Mouse (Mus musculus) limb, embryonic 10.5 days (tissue): ENCODE data around the gene Ankrd13b. TPM values are rescaled to one million over a fixed set of nuclear protein-coding genes. Genes with fewer than 3 reads are reported as not detected.

Source experiments
- DNase-seq: peaks from one replicate; pipeline ENCODE4 v3.0.0-alpha.2; 2017; ENCODE audit warnings: low spot score
- H3K27ac ChIP-seq: fragments of 300-500 bp; sonication (generic); 2 replicates; pipeline ENCODE4 v1.5.1; 2016; ENCODE audit warnings: mild to moderate bottlenecking
- H3K27me3 ChIP-seq: fragments of 300-500 bp; sonication (generic); 2 replicates; pipeline ENCODE4 v1.6.1; 2016; ENCODE audit warnings: low read depth, mild to moderate bottlenecking; ENCODE audit not compliant: poor library complexity, severe bottlenecking
- H3K36me3 ChIP-seq: fragments of 300-500 bp; sonication (generic); 2 replicates; pipeline ENCODE4 v1.6.1; 2016; ENCODE audit warnings: mild to moderate bottlenecking, moderate library complexity
- H3K4me1 ChIP-seq: fragments of 300-500 bp; sonication (generic); 2 replicates; pipeline ENCODE4 v1.6.1; 2016
- H3K4me3 ChIP-seq: fragments of 300-500 bp; sonication (generic); 2 replicates; pipeline ENCODE4 v1.5.1; 2016; ENCODE audit warnings: mild to moderate bottlenecking, moderate library complexity
- H3K9me3 ChIP-seq: fragments of 300-500 bp; sonication (generic); replicated peaks from 2 replicates; pipeline ENCODE4 v1.6.1; 2016; ENCODE audit warnings: mild to moderate bottlenecking
- WGBS: fragments of 180-500 bp; shearing (Covaris S2); methylation state at CpG from one replicate; pipeline ENCODE4 v1.1.7; 2016; 5-methylcytosine and 5-hydroxymethylcytosine counted together
- polyA plus RNA-seq: library from polyadenylated mRNA; unstranded; fragments of >200 nt; fragmentation: Nextera tagmentation; extraction: Ambion mirVana; gene quantifications from 2 replicates; pipeline ENCODE4 v1.2.1, GENCODE M21; 2016

The Ankrd13b gene
- polyA plus RNA-seq, 1 experiment from 2014 or later, result 12.5 TPM

DNA sequence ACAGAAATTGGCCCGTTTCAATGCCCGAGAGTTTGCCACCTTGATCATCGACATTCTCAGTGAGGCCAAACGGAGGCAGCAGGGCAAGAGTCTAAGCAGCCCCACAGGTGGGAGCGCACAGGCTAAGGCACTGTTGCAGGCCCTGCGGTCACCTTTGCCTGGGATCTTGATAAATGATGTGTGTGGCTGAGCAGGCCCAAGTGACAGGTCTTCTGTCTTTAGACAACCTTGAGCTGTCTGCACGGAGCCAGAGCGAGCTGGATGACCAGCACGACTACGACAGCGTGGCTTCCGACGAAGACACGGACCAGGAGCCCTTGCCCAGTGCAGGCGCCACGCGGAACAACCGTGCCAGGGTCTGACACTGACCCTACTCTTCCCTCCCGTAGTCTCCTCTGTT is 14.9 kb upstream of the Ankrd13b start:
- no peak for DNase-seq
- Histone ChIP-seq H3K4me3 (no peak overlapping the region), H3K4me1 (peaks cover 37% of the 10 kb centered on the region), H3K27me3 (no peaks in the 10 kb centered on the region), H3K27ac (no peak overlapping the region), H3K36me3 (peaks cover 95% of the 10 kb centered on the region), H3K9me3 (no peaks in the 10 kb centered on the region)
- 94% methylated on average over 19 of the region's 19 CpGs for WGBS

DNA sequence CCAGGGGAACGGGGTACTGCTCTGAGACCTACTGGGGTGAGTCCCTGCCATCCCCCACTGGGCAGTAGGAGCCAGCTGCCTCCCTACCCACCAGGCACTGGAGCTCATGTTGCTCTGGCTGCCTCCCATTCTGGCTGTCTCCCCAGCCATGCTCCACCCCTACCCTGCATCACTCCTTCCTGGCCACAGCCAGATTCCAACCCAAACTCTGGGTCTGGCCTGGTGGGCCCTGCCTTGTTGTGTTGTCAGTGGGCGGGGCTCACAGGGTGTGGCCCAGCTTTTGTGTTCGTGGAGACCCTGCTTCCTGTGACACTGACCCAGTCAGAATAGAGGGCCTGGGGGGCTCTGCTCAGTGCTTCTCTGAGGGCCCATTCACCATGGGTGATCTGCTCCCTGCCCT is 14.0 kb upstream of the Ankrd13b start:
- 68% methylated on average over 3 of the region's 3 CpGs for WGBS

DNA sequence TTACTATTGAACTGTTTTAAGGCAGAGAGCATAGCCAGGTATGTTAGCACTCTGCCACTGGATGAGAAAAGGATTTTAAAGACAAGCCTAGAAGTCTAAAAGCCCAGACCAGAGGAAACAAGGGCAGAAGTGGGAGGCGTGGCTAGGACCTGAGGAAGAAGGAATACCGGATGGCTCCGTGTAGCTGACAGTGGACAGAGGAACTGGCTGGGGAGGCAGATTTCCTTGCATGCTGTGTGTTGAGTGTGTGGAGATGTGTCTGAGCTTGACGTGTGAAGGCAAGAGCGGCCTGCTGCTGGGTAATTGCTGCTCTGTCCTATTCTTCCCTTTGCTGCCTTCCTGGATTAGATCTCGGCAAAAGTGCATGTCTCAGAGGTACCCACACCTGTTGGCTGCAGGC is 13.0 kb upstream of the Ankrd13b start:
- no peaks in the 10 kb centered on the region for H3K9me3 ChIP-seq
- H3K4me1 ChIP-seq, result peaks cover 41% of the 10 kb centered on the region
- no peak overlapping the region for H3K4me3 ChIP-seq
- no peak overlapping the region for H3K27ac ChIP-seq
- H3K36me3 ChIP-seq, result peaks cover 88% of the 10 kb centered on the region
- no peak for DNase-seq
- 83% methylated on average over 6 of the region's 6 CpGs for WGBS
- no peaks in the 10 kb centered on the region for H3K27me3 ChIP-seq

More for the DNA sequence above, 14.0 kb upstream of the Ankrd13b start:
- no peaks in the 10 kb centered on the region for H3K27me3 ChIP-seq
- no peak for DNase-seq
- peaks cover 93% of the 10 kb centered on the region for H3K36me3 ChIP-seq
- H3K4me1 ChIP-seq, result peaks cover 41% of the 10 kb centered on the region
- no peaks in the 10 kb centered on the region for H3K9me3 ChIP-seq
- H3K4me3 ChIP-seq, result no peak overlapping the region
- no peak overlapping the region for H3K27ac ChIP-seq

DNA sequence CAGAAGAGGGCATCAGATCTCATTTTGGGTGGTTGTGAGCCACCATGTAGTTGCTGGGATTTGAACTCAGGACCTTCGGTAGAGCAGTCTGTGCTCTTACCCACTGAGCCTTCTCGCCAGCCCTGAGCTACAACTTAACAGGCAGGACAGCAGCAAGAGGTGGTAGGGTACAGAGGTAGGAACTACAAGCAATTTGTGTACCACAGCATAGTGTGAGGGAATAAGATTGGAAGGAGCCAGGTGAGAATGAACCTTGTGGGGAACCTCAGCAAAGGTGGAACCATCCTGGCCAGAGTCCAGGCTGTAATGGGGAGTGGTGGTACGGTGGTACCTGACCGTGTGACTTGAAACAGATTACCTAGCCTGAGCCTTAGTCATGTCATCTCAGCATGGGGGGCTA is 12.5 kb upstream of the Ankrd13b start:
- H3K27ac ChIP-seq, result no peak overlapping the region
- no peak for DNase-seq
- no peak overlapping the region for H3K4me3 ChIP-seq
- H3K36me3 ChIP-seq, result peaks cover 87% of the 10 kb centered on the region
- no peaks in the 10 kb centered on the region for H3K27me3 ChIP-seq
- H3K9me3 ChIP-seq, result no peaks in the 10 kb centered on the region
- H3K4me1 ChIP-seq, result peaks cover 44% of the 10 kb centered on the region
- WGBS, result over 99% methylated on average over 4 of the region's 4 CpGs

DNA sequence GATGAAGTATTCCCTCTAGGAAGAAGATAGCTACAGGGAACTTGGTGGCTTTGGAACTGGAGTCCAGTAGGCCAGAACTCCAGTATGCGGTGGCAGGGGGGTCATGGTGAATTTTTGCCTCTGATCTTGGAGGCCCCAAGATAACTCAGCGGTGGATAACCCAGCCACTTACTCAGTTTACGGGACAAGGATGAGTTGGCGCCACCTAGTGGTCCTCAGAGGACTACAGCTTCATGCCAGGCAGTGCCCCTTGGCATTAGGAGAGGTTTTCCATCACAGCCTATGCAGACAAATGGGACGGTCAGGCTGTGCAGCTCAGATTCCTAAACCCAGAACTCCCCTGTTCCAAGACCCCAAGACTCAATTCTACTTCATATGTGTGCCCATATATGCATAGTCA is 11.9 kb upstream of the Ankrd13b start:
- 38% methylated on average over 5 of the region's 5 CpGs for WGBS
- Histone ChIP-seq H3K36me3 (peaks cover 84% of the 10 kb centered on the region), H3K27ac (no peak overlapping the region; the same call in 1 of the 2 replicates), H3K27me3 (no peaks in the 10 kb centered on the region), H3K4me1 (peaks cover 49% of the 10 kb centered on the region), H3K9me3 (no peaks in the 10 kb centered on the region), H3K4me3 (no peak overlapping the region)
- DNase-seq, result peak; percentile 76

DNA sequence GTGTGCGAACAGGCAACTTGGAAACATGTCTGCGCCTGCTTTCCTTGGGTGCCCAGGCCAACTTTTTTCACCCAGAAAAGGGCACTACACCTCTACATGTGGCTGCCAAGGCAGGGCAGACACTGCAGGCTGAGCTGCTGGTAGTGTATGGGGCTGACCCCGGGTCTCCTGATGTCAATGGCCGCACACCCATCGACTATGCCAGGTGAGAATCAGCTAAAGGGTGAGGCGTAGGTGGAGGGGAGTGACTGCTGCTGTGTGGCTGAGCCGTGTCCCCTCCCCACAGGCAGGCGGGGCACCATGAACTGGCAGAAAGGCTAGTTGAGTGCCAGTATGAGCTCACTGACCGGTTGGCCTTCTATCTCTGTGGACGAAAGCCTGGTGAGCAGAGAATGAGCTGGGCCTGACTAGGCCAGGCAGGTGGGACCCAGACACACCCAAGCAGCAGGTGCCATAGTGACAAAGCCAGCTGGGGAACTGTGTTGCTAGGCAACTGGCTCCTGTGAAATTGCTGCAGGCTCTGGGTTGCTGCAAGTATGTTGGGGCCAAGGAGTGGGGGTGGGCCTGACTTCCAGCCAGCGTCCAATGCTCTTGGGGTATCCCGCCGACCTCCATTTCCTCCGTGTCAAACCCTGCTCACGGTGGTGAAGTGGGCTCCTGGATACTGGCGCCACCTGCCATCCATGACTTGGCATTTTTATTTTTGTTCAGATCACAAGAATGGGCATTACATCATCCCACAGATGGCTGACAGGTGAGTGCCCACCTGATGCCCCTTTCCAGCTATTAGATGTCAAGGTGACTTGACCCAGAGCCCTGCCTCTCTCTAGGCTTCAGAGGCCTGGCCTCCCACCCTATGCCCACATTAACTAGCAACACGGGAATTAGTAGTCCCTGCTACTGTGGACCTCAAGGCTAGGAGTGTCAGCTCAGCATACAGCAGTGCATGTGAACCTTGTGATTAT is 11.2 kb upstream of the Ankrd13b start:
- Histone ChIP-seq H3K4me3 (no peak overlapping the region), H3K4me1 (peaks cover 56% of the 10 kb centered on the region), H3K9me3 (no peaks in the 10 kb centered on the region), H3K27ac (no peak overlapping the region; the same call in 1 of the 2 replicates), H3K36me3 (peaks cover 82% of the 10 kb centered on the region), H3K27me3 (no peaks in the 10 kb centered on the region)
- WGBS, result 90% methylated on average over 17 of the region's 17 CpGs
- DNase-seq, result no peak

DNA sequence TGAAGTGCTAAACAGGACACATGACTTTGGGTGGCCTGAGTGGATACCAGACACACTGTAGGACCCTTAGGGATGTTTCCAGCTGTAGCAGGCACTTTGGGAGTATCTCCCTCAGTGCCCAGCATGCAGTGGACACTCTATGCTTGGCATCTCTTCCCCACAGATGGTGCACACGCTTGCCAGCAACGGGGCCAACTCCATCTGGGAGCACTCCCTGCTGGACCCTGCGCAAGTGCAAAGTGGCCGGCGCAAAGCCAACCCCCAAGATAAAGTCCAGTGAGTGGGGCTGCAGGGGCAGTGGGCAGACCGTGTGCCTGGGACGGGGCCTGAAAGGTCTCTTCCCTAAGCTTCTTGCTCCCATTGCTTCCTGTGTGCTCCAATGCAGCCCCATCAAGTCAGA is 9.9 kb upstream of the Ankrd13b start:
- no peak for DNase-seq
- H3K4me1 ChIP-seq, result peaks cover 69% of the 10 kb centered on the region
- peaks cover 70% of the 10 kb centered on the region for H3K36me3 ChIP-seq
- 0 out of 2 replicates have a peak overlapping the region, but pooled peaks have one; percentile 22 for H3K27ac ChIP-seq
- H3K9me3 ChIP-seq, result no peaks in the 10 kb centered on the region
- WGBS, result 96% methylated on average over 7 of the region's 7 CpGs
- no peak overlapping the region for H3K4me3 ChIP-seq
- H3K27me3 ChIP-seq, result no peaks in the 10 kb centered on the region

DNA sequence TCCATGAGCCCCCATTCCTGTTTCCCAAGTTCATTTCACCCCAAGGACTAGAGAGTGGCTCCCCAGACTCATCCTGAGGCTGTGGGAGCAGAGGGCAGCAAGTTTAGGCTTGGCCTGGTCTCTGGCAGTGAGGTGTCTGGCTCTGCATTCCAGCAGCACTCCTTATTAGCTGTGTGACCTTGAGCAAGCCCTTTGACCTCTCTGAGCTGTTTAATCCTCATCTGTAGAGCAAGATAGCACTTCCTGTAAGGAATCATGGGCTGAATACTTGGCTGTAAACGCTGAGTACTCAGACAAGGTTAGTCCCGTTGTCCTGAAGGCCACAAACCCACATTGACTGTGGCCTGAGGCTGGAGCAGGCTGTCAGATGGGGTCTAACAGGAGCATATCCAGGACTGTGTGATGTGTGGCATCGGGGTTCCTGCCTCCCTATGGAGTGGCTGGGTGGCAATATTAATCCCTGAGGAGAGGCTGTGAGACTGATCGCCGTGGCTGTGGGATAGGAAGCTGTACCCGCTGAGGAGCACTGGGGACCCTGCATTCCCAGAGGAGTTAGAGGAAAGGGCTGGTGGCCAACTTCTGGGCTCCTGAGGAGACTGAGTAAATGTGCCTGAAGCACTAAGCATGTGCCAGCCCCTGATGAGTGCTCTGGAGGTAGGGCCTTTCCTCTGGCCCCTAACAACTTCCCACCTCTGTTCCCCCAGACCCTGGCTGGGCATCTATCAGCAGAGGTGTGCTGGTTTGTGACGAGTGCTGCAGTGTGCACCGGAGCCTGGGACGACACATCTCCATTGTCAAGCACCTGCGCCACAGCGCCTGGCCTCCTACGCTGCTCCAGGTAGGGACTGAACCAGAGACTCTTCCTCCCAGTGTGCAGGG is 9.0 kb upstream of the Ankrd13b start:
- 77% methylated on average over 12 of the region's 12 CpGs for WGBS

DNA sequence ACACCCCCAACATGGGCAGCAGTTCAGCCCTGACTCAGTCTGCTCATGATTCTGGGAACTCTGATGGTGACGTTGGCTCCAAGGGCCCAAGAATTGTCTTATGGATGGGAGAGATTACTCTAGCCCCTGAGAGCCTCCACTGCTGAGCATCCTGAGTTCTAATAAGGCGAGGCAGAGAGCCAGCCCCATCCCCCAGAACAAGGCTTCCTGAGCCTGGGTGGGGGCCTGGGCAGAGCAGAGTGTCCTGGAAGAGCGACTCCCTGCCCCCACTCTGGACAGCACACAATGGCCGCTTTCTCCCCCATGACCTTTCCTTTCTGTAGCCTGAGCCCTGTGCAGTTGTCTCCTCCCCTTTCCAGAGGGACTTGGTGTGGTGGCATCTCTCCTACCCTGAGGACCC is 8.4 kb upstream of the Ankrd13b start:
- peaks cover 55% of the 10 kb centered on the region for H3K36me3 ChIP-seq
- H3K9me3 ChIP-seq, result no peaks in the 10 kb centered on the region
- H3K27ac ChIP-seq, result peak overlapping the region; percentile 88
- WGBS, result 34% methylated on average over 4 of the region's 4 CpGs
- H3K4me1 ChIP-seq, result peaks cover 79% of the 10 kb centered on the region
- H3K4me3 ChIP-seq, result peak overlapping the region; percentile 34
- no peak for DNase-seq
- no peaks in the 10 kb centered on the region for H3K27me3 ChIP-seq

More for the DNA sequence above, 9.0 kb upstream of the Ankrd13b start:
- Histone ChIP-seq H3K27ac (peak overlapping the region; percentile 88), H3K36me3 (peaks cover 61% of the 10 kb centered on the region), H3K9me3 (no peaks in the 10 kb centered on the region), H3K4me3 (peak overlapping the region; percentile 34), H3K4me1 (peaks cover 77% of the 10 kb centered on the region), H3K27me3 (no peaks in the 10 kb centered on the region)
- DNase-seq, result no peak

DNA sequence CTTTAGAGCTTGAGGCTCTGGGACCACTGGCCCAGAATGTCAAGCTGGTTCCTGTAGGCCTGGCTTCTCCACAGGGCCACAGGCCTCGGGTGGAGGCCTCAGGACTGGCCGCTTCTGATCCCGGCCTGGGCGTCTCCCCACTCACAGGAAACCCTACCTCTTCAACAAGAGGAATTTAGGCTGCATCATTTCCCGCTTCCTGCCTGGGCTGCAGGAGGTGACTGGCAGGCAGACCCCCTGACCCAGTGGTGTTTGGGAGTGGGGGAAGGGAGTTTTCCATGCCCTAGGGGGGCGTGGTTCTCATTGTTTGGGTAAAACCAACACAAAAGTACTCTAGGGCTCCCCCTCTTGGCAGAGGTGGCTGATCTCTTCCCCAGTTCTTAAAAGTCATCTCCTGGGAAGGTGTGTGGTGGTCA is 7.9 kb upstream of the Ankrd13b start:
- H3K27ac ChIP-seq, result peak overlapping the region; percentile 88
- H3K9me3 ChIP-seq, result no peaks in the 10 kb centered on the region
- DNase-seq, result peak; percentile 85
- WGBS, result 8% methylated on average over 6 of the region's 6 CpGs
- no peaks in the 10 kb centered on the region for H3K27me3 ChIP-seq
- H3K36me3 ChIP-seq, result peaks cover 50% of the 10 kb centered on the region
- H3K4me3 ChIP-seq, result peak overlapping the region; percentile 34
- peaks cover 84% of the 10 kb centered on the region for H3K4me1 ChIP-seq

DNA sequence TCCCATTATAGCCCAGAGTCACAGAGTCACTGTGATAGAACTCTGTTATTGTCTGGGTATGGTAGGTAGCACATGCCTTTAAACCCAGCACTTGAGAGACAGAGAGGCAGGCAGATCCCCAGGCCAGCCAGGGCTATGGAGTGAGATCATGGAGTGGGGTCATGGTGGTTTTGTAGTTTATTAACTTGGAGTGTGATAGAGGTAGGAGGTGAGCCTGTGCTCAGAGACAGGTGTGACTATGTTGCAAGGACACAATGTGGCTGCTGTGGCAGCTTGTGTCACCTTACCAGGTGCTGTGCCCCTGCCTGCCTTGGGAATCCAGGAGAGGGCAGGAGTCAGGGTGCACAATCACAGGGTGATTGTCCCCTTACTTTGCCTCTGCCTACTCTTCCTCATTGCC is 6.0 kb upstream of the Ankrd13b start:
- Histone ChIP-seq H3K4me3 (peak overlapping the region; percentile 98; the same call in 1 of the 2 replicates), H3K27me3 (no peaks in the 10 kb centered on the region), H3K4me1 (peaks cover 93% of the 10 kb centered on the region), H3K9me3 (no peaks in the 10 kb centered on the region), H3K27ac (no peak overlapping the region), H3K36me3 (peaks cover 32% of the 10 kb centered on the region)
- no peak for DNase-seq

DNA sequence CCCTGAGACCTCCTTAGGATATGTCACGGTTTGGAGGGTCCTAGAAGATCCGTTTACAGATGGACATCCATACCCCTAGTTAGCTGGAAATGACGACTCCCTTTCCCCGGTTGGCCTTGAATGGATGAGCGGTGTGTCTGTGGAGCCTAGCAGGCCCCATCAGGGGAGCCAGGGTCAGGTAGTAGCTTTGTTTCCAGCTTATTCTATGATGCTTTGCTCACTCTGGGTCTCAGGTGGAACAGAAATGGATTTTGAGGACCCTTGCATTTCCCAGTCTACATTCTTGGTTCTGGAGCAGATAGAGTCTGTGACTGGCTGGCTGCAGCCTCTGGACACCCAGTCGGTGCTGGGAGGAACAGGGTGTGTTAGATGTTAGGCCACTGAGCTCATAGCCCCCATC is 5.3 kb upstream of the Ankrd13b start:
- Histone ChIP-seq H3K27ac (no peak overlapping the region; the same call in 1 of the 2 replicates), H3K4me3 (peak overlapping the region; percentile 98), H3K36me3 (peaks cover 24% of the 10 kb centered on the region), H3K27me3 (no peaks in the 10 kb centered on the region), H3K9me3 (no peaks in the 10 kb centered on the region), H3K4me1 (peaks cover 93% of the 10 kb centered on the region)
- WGBS, result 82% methylated on average over 6 of the region's 6 CpGs
- DNase-seq, result no peak

DNA sequence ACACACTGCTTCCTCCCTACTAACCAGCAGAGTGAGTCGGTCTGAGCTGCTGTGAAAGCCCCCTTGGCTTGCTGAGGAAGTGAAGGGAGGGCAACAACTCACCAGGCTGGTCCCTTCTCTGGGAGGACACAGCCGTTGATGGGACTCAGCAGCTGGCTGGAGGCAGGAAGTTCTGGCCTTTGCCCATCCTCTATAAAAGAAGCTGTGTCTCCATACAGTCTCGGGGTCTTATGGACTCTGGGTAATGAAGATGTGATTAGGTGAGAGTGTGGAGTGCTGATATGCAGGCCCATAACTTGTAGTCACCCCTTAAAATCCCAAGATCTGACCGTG is 4.8 kb upstream of the Ankrd13b start:
- Histone ChIP-seq H3K4me1 (peaks cover 89% of the 10 kb centered on the region), H3K9me3 (no peaks in the 10 kb centered on the region), H3K27ac (peak overlapping the region; percentile 96), H3K27me3 (no peaks in the 10 kb centered on the region), H3K36me3 (peaks cover 20% of the 10 kb centered on the region), H3K4me3 (peak overlapping the region; percentile 98)
- DNase-seq, result no peak
- 33% methylated on average over 4 of the region's 4 CpGs for WGBS
